Comparison of ENCODE assay signal across 9 mouse cellular contexts in the genomic region with DNA sequence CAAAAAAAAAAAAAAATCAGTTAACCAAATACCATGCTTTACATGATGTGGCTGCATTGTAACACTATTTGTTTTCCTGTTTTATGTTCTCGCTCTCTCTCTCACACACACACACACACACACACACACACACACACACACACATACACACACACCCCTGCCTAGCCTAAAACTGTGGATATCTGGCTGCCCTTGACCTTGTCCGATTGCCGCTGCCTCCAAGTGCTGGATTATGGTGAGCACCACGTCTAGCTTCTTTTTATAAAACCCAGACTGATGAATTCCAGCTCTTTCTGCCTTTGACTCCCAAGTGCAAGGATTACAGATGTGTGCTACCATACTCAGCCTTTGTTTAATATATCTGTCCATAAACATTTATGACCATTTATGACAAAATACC. TPM values are rescaled to one million over a fixed set of nuclear protein-coding genes. Genes with fewer than 3 reads are reported as not detected.
A peak's percentile ranks its signal among the peaks of the same experiment; 100 is the strongest.
DNase-seq lines count a peak whose midpoint lies in the region; ATAC-seq lines count a peak whose summit lies in the region.
"Had no signal": no experiment of that assay in that cellular context is flagged by ENCODE, and none has a peak within 500 bp of the region (broad histone marks: within the 10 kb centered on the region; RNA-seq: fewer than 3 reads in every experiment).

No protein-coding gene starts in this region.

- no peak for DNase-seq in kidney, postnatal 4 days
- no peak for DNase-seq in spleen, adult 18-20 months
- DNase-seq in thymus, postnatal 0 days (ENCODE audit: low spot score) = no peak
- DNase-seq: cerebellum, postnatal 36 days; gastrocnemius, postnatal 25 days had no signal

- 0 out of 2 replicates have a peak, but pooled peaks cover 5% of the 10 kb centered on the region for H3K36me3 ChIP-seq in kidney, embryonic 14.5 days (ENCODE audit: control insufficient read depth, insufficient read depth, low read length)
- peaks cover 2% of the 10 kb centered on the region; the same call in 1 of the 2 replicates for H3K36me3 ChIP-seq in hindbrain, embryonic 12.5 days
- H3K36me3 ChIP-seq in midbrain, embryonic 15.5 days (replicated peaks) = no peaks in the 10 kb centered on the region

- H3K4me1 ChIP-seq in kidney, embryonic 14.5 days (ENCODE audit: control insufficient read depth, insufficient read depth, low read length) = peaks cover 15% of the 10 kb centered on the region
- H3K4me1 ChIP-seq in brown adipose tissue, adult 24 weeks (ENCODE audit: control insufficient read depth, insufficient read depth, insufficient read length, low read length) = peaks cover 9% of the 10 kb centered on the region
- H3K4me1 ChIP-seq in hindbrain, embryonic 12.5 days = peaks cover 21% of the 10 kb centered on the region
- peaks cover 20% of the 10 kb centered on the region for H3K4me1 ChIP-seq in midbrain, embryonic 15.5 days

- H3K27ac ChIP-seq in kidney, embryonic 14.5 days (ENCODE audit: low read depth, low read length) = no peak overlapping the region
- no peak overlapping the region for H3K27ac ChIP-seq in brown adipose tissue, adult 24 weeks (replicated peaks; ENCODE audit: low read depth, low read length)
- no peak overlapping the region for H3K27ac ChIP-seq in hindbrain, embryonic 12.5 days
- no peak overlapping the region for H3K27ac ChIP-seq in midbrain, embryonic 15.5 days

- H3K27me3 ChIP-seq in kidney, embryonic 14.5 days (ENCODE audit: control insufficient read depth, insufficient read depth, low read length) = no peaks in the 10 kb centered on the region
- H3K27me3 ChIP-seq in hindbrain, embryonic 12.5 days = no peaks in the 10 kb centered on the region
- no peaks in the 10 kb centered on the region for H3K27me3 ChIP-seq in midbrain, embryonic 15.5 days (replicated peaks)

- H3K9ac ChIP-seq in kidney, embryonic 14.5 days (ENCODE audit: low read depth, low read length) = no peak overlapping the region
- H3K9ac ChIP-seq in hindbrain, embryonic 12.5 days = 0 out of 2 replicates have a peak overlapping the region, but pooled peaks have one; percentile 93
- H3K9ac ChIP-seq in midbrain, embryonic 15.5 days = no peak overlapping the region

- H3K9me3 ChIP-seq in kidney, embryonic 14.5 days (ENCODE audit: control insufficient read depth, low read length) = no peaks in the 10 kb centered on the region
- no peaks in the 10 kb centered on the region for H3K9me3 ChIP-seq in hindbrain, embryonic 12.5 days (replicated peaks)
- no peaks in the 10 kb centered on the region for H3K9me3 ChIP-seq in midbrain, embryonic 15.5 days

- no peak overlapping the region for H3K4me2 ChIP-seq in kidney, embryonic 14.5 days (replicated peaks; ENCODE audit: low read depth, low read length)
- H3K4me2 ChIP-seq in hindbrain, embryonic 12.5 days (replicated peaks) = peak overlapping the region; percentile 84
- H3K4me2 ChIP-seq in midbrain, embryonic 15.5 days = peak overlapping the region; percentile 69

- WGBS in kidney, embryonic 14.5 days = 92% methylated on average over 4 of the region's 4 CpGs
- WGBS in hindbrain, embryonic 12.5 days = 93% methylated on average over 4 of the region's 4 CpGs
- WGBS in midbrain, embryonic 15.5 days = 88% methylated on average over 4 of the region's 4 CpGs

- H3K4me3 ChIP-seq in kidney, embryonic 14.5 days (ENCODE audit: low read length) = peak overlapping the region; percentile 77
- peak overlapping the region; percentile 25; the same call in 1 of the 2 replicates for H3K4me3 ChIP-seq in brown adipose tissue, adult 24 weeks (ENCODE audit: insufficient read depth, low read depth, low read length)
- 0 out of 2 replicates have a peak overlapping the region, but pooled peaks have one; percentile 90 for H3K4me3 ChIP-seq in hindbrain, embryonic 12.5 days
- peak overlapping the region; percentile 92 for H3K4me3 ChIP-seq in midbrain, embryonic 15.5 days

- no peak for ATAC-seq in kidney, embryonic 14.5 days (ENCODE audit: low FRiP score, low TSS enrichment)
- no peak for ATAC-seq in hindbrain, embryonic 12.5 days (ENCODE audit: low FRiP score)
- no peak for ATAC-seq in midbrain, embryonic 15.5 days (replicated peaks)

RNA-seq across cellular contexts. Expression of gene Nkiras2, which starts 1.6 kb away (rescaled TPM):
- polyA plus RNA-seq in kidney, embryonic 14.5 days (2014; fragmentation: Nextera tagmentation; extraction: Ambion mirVana) = 63.6 and 67.6 TPM in 2 replicates
- polyA plus RNA-seq in brown adipose tissue, adult 24 weeks (2012; ENCODE audit: insufficient read depth, insufficient read length, missing spikeins) = 32.0 and 37.6 TPM in 2 replicates
- 101 and 109 TPM in 2 replicates for polyA plus RNA-seq in hindbrain, embryonic 12.5 days (2016; fragmentation: Nextera tagmentation; extraction: Ambion mirVana)
- polyA plus RNA-seq in midbrain, embryonic 15.5 days (2015; fragmentation: Nextera tagmentation; extraction: Ambion mirVana) = 111 and 115 TPM in 2 replicates
- 39.7 and 41.2 TPM in 2 replicates for polyA plus RNA-seq in thymus, postnatal 0 days (2015; fragmentation: Nextera tagmentation; extraction: Ambion mirVana)

RNA-seq across cellular contexts. Expression of gene Dnajc7, which starts 2.5 kb away (rescaled TPM):
- polyA plus RNA-seq in kidney, embryonic 14.5 days (2014; fragmentation: Nextera tagmentation; extraction: Ambion mirVana) = 86.2 and 126 TPM in 2 replicates
- 246 and 295 TPM in 2 replicates for polyA plus RNA-seq in brown adipose tissue, adult 24 weeks (2012; ENCODE audit: insufficient read depth, insufficient read length, missing spikeins)
- 307 and 311 TPM in 2 replicates for polyA plus RNA-seq in hindbrain, embryonic 12.5 days (2016; fragmentation: Nextera tagmentation; extraction: Ambion mirVana)
- polyA plus RNA-seq in midbrain, embryonic 15.5 days (2015; fragmentation: Nextera tagmentation; extraction: Ambion mirVana) = 298 and 326 TPM in 2 replicates
- polyA plus RNA-seq in thymus, postnatal 0 days (2015; fragmentation: Nextera tagmentation; extraction: Ambion mirVana) = 191 and 202 TPM in 2 replicates

RNA-seq across cellular contexts. Expression of gene Cnp, which starts 42.8 kb away (rescaled TPM):
- 17.0 and 25.0 TPM in 2 replicates for polyA plus RNA-seq in kidney, embryonic 14.5 days (2014; fragmentation: Nextera tagmentation; extraction: Ambion mirVana)
- 7.7 and 8.4 TPM in 2 replicates for polyA plus RNA-seq in brown adipose tissue, adult 24 weeks (2012; ENCODE audit: insufficient read depth, insufficient read length, missing spikeins)
- polyA plus RNA-seq in hindbrain, embryonic 12.5 days (2016; fragmentation: Nextera tagmentation; extraction: Ambion mirVana) = 29.1 and 29.2 TPM in 2 replicates
- 38.3 and 40.0 TPM in 2 replicates for polyA plus RNA-seq in midbrain, embryonic 15.5 days (2015; fragmentation: Nextera tagmentation; extraction: Ambion mirVana)
- polyA plus RNA-seq in thymus, postnatal 0 days (2015; fragmentation: Nextera tagmentation; extraction: Ambion mirVana) = 167 and 169 TPM in 2 replicates

Comparison
In these comparisons a context has a peak if more than half of its experiments do, and no peak if none do; other contexts are left out.
1. H3K4me3 ChIP-seq: peak in every context shown above with its lines; median percentile 92 in midbrain, embryonic 15.5 days; 90 in hindbrain, embryonic 12.5 days; 77 in kidney, embryonic 14.5 days; 25 in brown adipose tissue, adult 24 weeks.